Mouse (Mus musculus): Measurements from ENCODE around the gene Gjd3. TPM values are rescaled to one million over a fixed set of nuclear protein-coding genes. Genes with fewer than 3 reads are reported as not detected.
A peak's percentile ranks its signal among the peaks of the same experiment; 100 is the strongest.

Gene Gjd3
- polyA plus RNA-seq, 1 experiment from 2014 or later = 1.9 TPM

- peaks cover 24% of the 10 kb centered on the region for H3K36me3 ChIP-seq (ENCODE audit: control insufficient read depth, insufficient read depth, low read length)
- peak; percentile 41; the same call in 1 of the 2 replicates for ATAC-seq (ENCODE audit: low FRiP score, low TSS enrichment)
- H3K27ac ChIP-seq (replicated peaks) = no peak overlapping the region
- H3K27me3 ChIP-seq (ENCODE audit: control insufficient read depth, insufficient read depth, low read length) = no peaks in the 10 kb centered on the region
- no peak overlapping the region for H3K4me2 ChIP-seq (replicated peaks; ENCODE audit: low read depth)
- TF ChIP-seq CTCF (IDR thresholded peaks at IDR 0.05; ENCODE audit: low read depth) (peak; percentile 93), EP300 (optimal IDR thresholded peaks at IDR 0.05) (no peak)
- WGBS = 52% methylated on average over 9 of the region's 9 CpGs
- peak; percentile 88 for DNase-seq (ENCODE audit: low spot score)
- H3K9me3 ChIP-seq (ENCODE audit: control insufficient read depth, low read length) = no peaks in the 10 kb centered on the region
- no peak overlapping the region for H3K4me3 ChIP-seq (ENCODE audit: low read depth, low read length)
- H3K9ac ChIP-seq (ENCODE audit: low read length) = no peak overlapping the region
- H3K4me1 ChIP-seq (replicated peaks; ENCODE audit: control insufficient read depth, insufficient read depth) = peaks cover 12% of the 10 kb centered on the region
Observed at GRCm38 (mm10) chr11:98972215-98972614, 10.6 kb downstream of the Gjd3 start.

DNA sequence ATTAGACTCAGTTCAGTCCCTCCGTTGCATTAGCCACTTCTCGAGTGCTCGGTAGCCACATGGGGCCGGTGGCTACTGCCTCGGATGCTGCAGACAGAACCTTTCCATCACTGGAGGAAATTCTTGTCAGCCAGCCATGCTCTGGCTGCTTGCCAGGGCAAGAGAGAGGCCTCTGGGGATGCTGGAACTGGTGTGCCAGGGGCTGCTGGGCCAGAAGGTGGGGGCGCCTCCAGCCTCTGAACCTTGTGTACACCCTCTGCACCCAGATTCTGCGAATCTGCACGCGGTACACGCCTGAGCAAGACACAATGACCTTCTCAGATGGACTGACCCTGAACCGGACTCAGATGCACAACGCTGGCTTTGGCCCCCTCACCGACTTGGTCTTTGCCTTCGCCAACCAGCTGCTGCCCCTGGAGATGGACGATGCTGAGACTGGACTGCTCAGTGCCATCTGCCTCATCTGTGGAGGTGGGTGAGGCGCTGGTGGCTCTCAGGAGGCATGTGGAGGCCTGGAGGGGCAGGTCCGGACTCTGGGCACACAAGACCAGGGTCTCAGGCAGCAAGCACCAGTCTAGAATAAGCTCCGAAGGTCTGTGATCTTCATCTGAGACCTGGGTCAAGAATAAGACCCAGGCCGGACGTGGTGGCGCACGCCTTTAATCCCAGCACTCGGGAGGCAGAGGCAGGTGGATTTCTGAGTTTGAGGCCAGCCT is 11.3 kb downstream of the Gjd3 start:
- Histone ChIP-seq H3K9me3 (ENCODE audit: control insufficient read depth, low read length) (no peaks in the 10 kb centered on the region), H3K4me1 (replicated peaks; ENCODE audit: control insufficient read depth, insufficient read depth) (peaks cover 17% of the 10 kb centered on the region), H3K36me3 (ENCODE audit: control insufficient read depth, insufficient read depth, low read length) (peaks cover 28% of the 10 kb centered on the region), H3K9ac (ENCODE audit: low read length) (no peak overlapping the region), H3K4me2 (replicated peaks; ENCODE audit: low read depth) (no peak overlapping the region), H3K27ac (replicated peaks) (0 out of 2 replicates have a peak overlapping the region, but pooled peaks have one; percentile 13), H3K4me3 (ENCODE audit: low read depth, low read length) (no peak overlapping the region), H3K27me3 (ENCODE audit: control insufficient read depth, insufficient read depth, low read length) (no peaks in the 10 kb centered on the region)
- no peak for ATAC-seq (ENCODE audit: low FRiP score, low TSS enrichment)
- 65% methylated on average over 23 of the region's 23 CpGs for WGBS
- peak; percentile 41 for DNase-seq (ENCODE audit: low spot score)
- TF ChIP-seq EP300 (optimal IDR thresholded peaks at IDR 0.05) = no peak
- TF ChIP-seq CTCF (IDR thresholded peaks at IDR 0.05; ENCODE audit: low read depth) = no peak

DNA sequence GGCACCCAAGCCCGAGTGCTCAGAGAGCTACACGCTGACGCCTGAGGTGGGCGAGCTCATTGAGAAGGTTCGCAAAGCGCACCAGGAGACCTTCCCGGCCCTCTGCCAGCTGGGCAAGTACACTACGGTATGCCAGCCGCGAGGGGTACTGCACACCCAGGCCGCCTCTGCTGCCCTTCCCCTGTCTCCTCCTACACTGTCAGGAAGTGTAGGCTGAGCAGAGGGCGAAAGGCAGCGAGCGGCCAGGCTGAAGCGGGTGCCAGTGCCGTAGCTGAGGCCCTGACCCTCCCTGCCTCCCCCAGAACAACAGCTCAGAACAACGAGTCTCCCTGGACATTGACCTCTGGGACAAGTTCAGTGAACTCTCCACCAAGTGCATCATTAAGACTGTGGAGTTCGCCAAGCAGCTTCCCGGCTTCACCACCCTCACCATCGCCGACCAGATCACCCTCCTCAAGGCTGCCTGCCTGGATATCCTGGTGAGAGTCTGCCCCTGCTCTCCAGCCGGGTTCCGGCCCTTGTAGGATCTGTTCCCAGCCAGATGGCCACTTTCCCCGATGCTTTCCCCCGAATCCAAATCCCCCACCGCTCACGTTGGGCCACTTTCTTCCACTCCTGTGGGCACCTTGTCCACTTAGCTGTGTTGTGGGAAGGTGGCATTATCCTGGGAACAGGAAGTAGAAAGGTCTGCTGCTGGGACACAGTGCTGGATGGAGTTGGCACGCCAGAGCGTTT is 12.5 kb downstream of the Gjd3 start:
- Histone ChIP-seq H3K4me1 (replicated peaks; ENCODE audit: control insufficient read depth, insufficient read depth) (peaks cover 24% of the 10 kb centered on the region), H3K4me2 (replicated peaks; ENCODE audit: low read depth) (no peak overlapping the region), H3K9me3 (ENCODE audit: control insufficient read depth, low read length) (no peaks in the 10 kb centered on the region), H3K9ac (ENCODE audit: low read length) (no peak overlapping the region), H3K4me3 (ENCODE audit: low read depth, low read length) (no peak overlapping the region), H3K27ac (replicated peaks) (no peak overlapping the region), H3K36me3 (ENCODE audit: control insufficient read depth, insufficient read depth, low read length) (peaks cover 28% of the 10 kb centered on the region), H3K27me3 (ENCODE audit: control insufficient read depth, insufficient read depth, low read length) (no peaks in the 10 kb centered on the region)
- ATAC-seq (ENCODE audit: low FRiP score, low TSS enrichment) = no peak
- TF ChIP-seq EP300 (optimal IDR thresholded peaks at IDR 0.05) = no peak
- no peak for TF ChIP-seq CTCF (IDR thresholded peaks at IDR 0.05; ENCODE audit: low read depth)
- DNase-seq (ENCODE audit: low spot score) = peak; percentile 23
- WGBS = 73% methylated on average over 29 of the region's 29 CpGs

- Histone ChIP-seq H3K9ac (ENCODE audit: low read length) (no peak overlapping the region), H3K4me3 (ENCODE audit: low read depth, low read length) (no peak overlapping the region), H3K27me3 (ENCODE audit: control insufficient read depth, insufficient read depth, low read length) (no peaks in the 10 kb centered on the region), H3K36me3 (ENCODE audit: control insufficient read depth, insufficient read depth, low read length) (peaks cover 28% of the 10 kb centered on the region), H3K9me3 (ENCODE audit: control insufficient read depth, low read length) (no peaks in the 10 kb centered on the region), H3K4me2 (replicated peaks; ENCODE audit: low read depth) (no peak overlapping the region), H3K27ac (replicated peaks) (0 out of 2 replicates have a peak overlapping the region, but pooled peaks have one; percentile 41), H3K4me1 (replicated peaks; ENCODE audit: control insufficient read depth, insufficient read depth) (peaks cover 31% of the 10 kb centered on the region)
- 0 out of 2 replicates have a peak, but pooled peaks have one; percentile 1 for TF ChIP-seq CTCF (IDR thresholded peaks at IDR 0.05; ENCODE audit: low read depth)
- no peak for TF ChIP-seq EP300 (optimal IDR thresholded peaks at IDR 0.05)
- 38% methylated on average over 17 of the region's 17 CpGs for WGBS
- no peak for ATAC-seq (ENCODE audit: low FRiP score, low TSS enrichment)
- peak; percentile 20 for DNase-seq (ENCODE audit: low spot score)
Observed at GRCm38 (mm10) chr11:98969496-98969927, 13.3 kb downstream of the Gjd3 start.

- Histone ChIP-seq H3K9ac (ENCODE audit: low read length) (no peak overlapping the region), H3K4me2 (replicated peaks; ENCODE audit: low read depth) (no peak overlapping the region), H3K4me3 (ENCODE audit: low read depth, low read length) (no peak overlapping the region), H3K9me3 (ENCODE audit: control insufficient read depth, low read length) (no peaks in the 10 kb centered on the region), H3K27me3 (ENCODE audit: control insufficient read depth, insufficient read depth, low read length) (no peaks in the 10 kb centered on the region), H3K27ac (replicated peaks) (peak overlapping the region; percentile 36), H3K36me3 (ENCODE audit: control insufficient read depth, insufficient read depth, low read length) (peaks cover 24% of the 10 kb centered on the region), H3K4me1 (replicated peaks; ENCODE audit: control insufficient read depth, insufficient read depth) (peaks cover 35% of the 10 kb centered on the region)
- TF ChIP-seq EP300 (optimal IDR thresholded peaks at IDR 0.05) (no peak), CTCF (IDR thresholded peaks at IDR 0.05; ENCODE audit: low read depth) (no peak)
- ATAC-seq (ENCODE audit: low FRiP score, low TSS enrichment) (no peak), DNase-seq (ENCODE audit: low spot score) (peak; percentile 30)
- 15% methylated on average over 19 of the region's 20 CpGs for WGBS
Observed at GRCm38 (mm10) chr11:98968716-98969495, 13.9 kb downstream of the Gjd3 start.

Measured in stomach, postnatal 0 days (tissue).